Mouse (Mus musculus) forebrain, embryonic 14.5 days (tissue): Measurements from ENCODE around the gene Apba2. TPM values are rescaled to one million over a fixed set of nuclear protein-coding genes. Genes with fewer than 3 reads are reported as not detected.

ENCODE experiments used
- ATAC-seq: fragments of 200-750 bp; cut with Nextera tagmentation; 2 replicates; pipeline ENCODE4 v1.8.0; 2017; ENCODE audit warnings: mild to moderate bottlenecking, moderate library complexity
- DNase-seq: peaks from one replicate; pipeline ENCODE4 v3.0.0-alpha.2; 2015; ENCODE audit warnings: low spot score
- H3K27ac ChIP-seq: fragments of 300-500 bp; sonication (generic); 2 replicates; pipeline ENCODE4 v1.5.1; 2014; ENCODE audit warnings: low read depth, mild to moderate bottlenecking, control low read depth, low read length, moderate library complexity
- H3K27me3 ChIP-seq: fragments of 300-500 bp; sonication (generic); replicated peaks from 2 replicates; pipeline ENCODE4 v1.6.1; 2014; ENCODE audit warnings: low read length, control low read depth, mixed read lengths; ENCODE audit not compliant: control insufficient read depth, insufficient read depth
- H3K36me3 ChIP-seq: fragments of 300-500 bp; sonication (generic); 2 replicates; pipeline ENCODE4 v1.6.1; 2014; ENCODE audit warnings: low read length, control low read depth; ENCODE audit not compliant: control insufficient read depth, insufficient read depth
- H3K4me1 ChIP-seq: fragments of 300-500 bp; sonication (generic); 2 replicates; pipeline ENCODE4 v1.6.1; 2014; ENCODE audit warnings: antibody characterized with exemption, low read length, control low read depth; ENCODE audit not compliant: control insufficient read depth, insufficient read depth
- H3K4me2 ChIP-seq: fragments of 300-500 bp; sonication (generic); 2 replicates; pipeline ENCODE4 v1.6.1; 2014; ENCODE audit warnings: mild to moderate bottlenecking, control low read depth, low read length
- H3K4me3 ChIP-seq: fragments of 300-500 bp; sonication (generic); 2 replicates; pipeline ENCODE4 v1.5.1; 2014; ENCODE audit warnings: low read depth, low read length, control low read depth
- H3K9ac ChIP-seq: fragments of 300-500 bp; sonication (generic); 2 replicates; pipeline ENCODE4 v1.6.1; 2014; ENCODE audit warnings: mild to moderate bottlenecking, low read length, control low read depth, moderate library complexity
- H3K9me3 ChIP-seq: fragments of 300-500 bp; sonication (generic); replicated peaks from 2 replicates; pipeline ENCODE4 v1.6.1; 2016; ENCODE audit warnings: low read length, control low read depth, mixed read lengths; ENCODE audit not compliant: control insufficient read depth
- WGBS: fragments of 180-500 bp; shearing (Covaris S2); extraction: QIAGEN DNeasy Blood & Tissue Kit; methylation state at CpG from one replicate; pipeline ENCODE4 v1.1.7; 2014; 5-methylcytosine and 5-hydroxymethylcytosine counted together
- polyA plus RNA-seq: library from polyadenylated mRNA; unstranded; fragments of >200 nt; fragmentation: Nextera tagmentation; extraction: Ambion mirVana; gene quantifications from 2 replicates; pipeline ENCODE4 v1.2.1, GENCODE M21; 2014

The Apba2 gene
- polyA plus RNA-seq, 1 experiment from 2014 or later = 113 TPM

- Histone ChIP-seq H3K4me1 (no peaks in the 10 kb centered on the region), H3K27me3 (no peaks in the 10 kb centered on the region), H3K9ac (no peak overlapping the region), H3K27ac (no peak overlapping the region), H3K9me3 (no peaks in the 10 kb centered on the region), H3K4me2 (no peak overlapping the region), H3K36me3 (no peaks in the 10 kb centered on the region), H3K4me3 (no peak overlapping the region)
- 88% methylated on average over 5 of the region's 5 CpGs for WGBS
- ATAC-seq (no peak), DNase-seq (no peak)
Observed at GRCm38 (mm10) chr7:64665716-64666298, 164.3 kb downstream of the Apba2 start.

GRCm38 (mm10) chr7:64667959-64668358 lies 166.5 kb downstream of the Apba2 start:
- Histone ChIP-seq H3K27ac (no peak overlapping the region), H3K4me1 (no peaks in the 10 kb centered on the region), H3K9ac (no peak overlapping the region), H3K4me2 (no peak overlapping the region), H3K36me3 (no peaks in the 10 kb centered on the region), H3K27me3 (no peaks in the 10 kb centered on the region), H3K9me3 (no peaks in the 10 kb centered on the region), H3K4me3 (no peak overlapping the region)
- DNase-seq (no peak), ATAC-seq (no peak)
- WGBS = 94% methylated on average over 4 of the region's 4 CpGs

GRCm38 (mm10) chr7:64679771-64680479 lies 178.4 kb downstream of the Apba2 start:
- no peak for DNase-seq
- H3K4me3 ChIP-seq = no peak overlapping the region
- H3K36me3 ChIP-seq = no peaks in the 10 kb centered on the region
- H3K4me2 ChIP-seq = no peak overlapping the region
- no peak overlapping the region for H3K27ac ChIP-seq
- H3K27me3 ChIP-seq = no peaks in the 10 kb centered on the region
- H3K9me3 ChIP-seq = no peaks in the 10 kb centered on the region
- WGBS = 90% methylated on average over 10 of the region's 10 CpGs
- no peaks in the 10 kb centered on the region for H3K4me1 ChIP-seq
- ATAC-seq = no peak; the same call in 1 of the 2 replicates
- H3K9ac ChIP-seq = no peak overlapping the region

GRCm38 (mm10) chr7:64684893-64685292 lies 183.4 kb downstream of the Apba2 start:
- WGBS = 73% methylated on average over 4 of the region's 4 CpGs
- DNase-seq (no peak), ATAC-seq (no peak)
- Histone ChIP-seq H3K27ac (no peak overlapping the region), H3K9me3 (no peaks in the 10 kb centered on the region), H3K4me2 (no peak overlapping the region), H3K36me3 (no peaks in the 10 kb centered on the region), H3K27me3 (no peaks in the 10 kb centered on the region), H3K4me1 (peaks cover 5% of the 10 kb centered on the region; the same call in 1 of the 2 replicates), H3K4me3 (no peak overlapping the region), H3K9ac (no peak overlapping the region)

- DNase-seq (peak; percentile 22), ATAC-seq (peak; percentile 54; the same call in 1 of the 2 replicates)
- Histone ChIP-seq H3K36me3 (no peaks in the 10 kb centered on the region), H3K4me3 (no peak overlapping the region), H3K9ac (no peak overlapping the region; the same call in 1 of the 2 replicates), H3K9me3 (no peaks in the 10 kb centered on the region), H3K27ac (peak overlapping the region; percentile 36; the same call in 1 of the 2 replicates), H3K4me2 (no peak overlapping the region), H3K4me1 (peaks cover 5% of the 10 kb centered on the region; the same call in 1 of the 2 replicates), H3K27me3 (no peaks in the 10 kb centered on the region)
- WGBS = 54% methylated on average over 14 of the region's 14 CpGs
Observed at GRCm38 (mm10) chr7:64688115-64688817, 186.8 kb downstream of the Apba2 start.

- no peaks in the 10 kb centered on the region for H3K9me3 ChIP-seq
- no peak overlapping the region for H3K9ac ChIP-seq
- no peak overlapping the region for H3K4me2 ChIP-seq
- no peak for ATAC-seq
- peaks cover 18% of the 10 kb centered on the region for H3K4me1 ChIP-seq
- no peak overlapping the region for H3K27ac ChIP-seq
- H3K36me3 ChIP-seq = peaks cover 9% of the 10 kb centered on the region; the same call in 1 of the 2 replicates
- H3K27me3 ChIP-seq = no peaks in the 10 kb centered on the region
- no peak overlapping the region for H3K4me3 ChIP-seq
- 93% methylated on average over 2 of the region's 2 CpGs for WGBS
- DNase-seq = no peak
Observed at GRCm38 (mm10) chr7:64691831-64692230, 190.3 kb downstream of the Apba2 start.

GRCm38 (mm10) chr7:64694937-64695336 lies 193.4 kb downstream of the Apba2 start:
- DNase-seq = no peak
- Histone ChIP-seq H3K9ac (no peak overlapping the region), H3K4me1 (peaks cover 27% of the 10 kb centered on the region)

GRCm38 (mm10) chr7:64696521-64697281 lies 195.2 kb downstream of the Apba2 start:
- Histone ChIP-seq H3K27ac (peak overlapping the region; percentile 71), H3K9ac (no peak overlapping the region), H3K4me3 (no peak overlapping the region), H3K36me3 (peaks cover 9% of the 10 kb centered on the region; the same call in 1 of the 2 replicates), H3K27me3 (no peaks in the 10 kb centered on the region), H3K9me3 (no peaks in the 10 kb centered on the region), H3K4me2 (peak overlapping the region; percentile 2; the same call in 1 of the 2 replicates), H3K4me1 (peaks cover 27% of the 10 kb centered on the region)
- peak; percentile 91 for DNase-seq
- peak; percentile 93 for ATAC-seq
- 12% methylated on average over 14 of the region's 14 CpGs for WGBS

More at GRCm38 (mm10) chr7:64694937-64695336, 193.4 kb downstream of the Apba2 start:
- no peaks in the 10 kb centered on the region for H3K27me3 ChIP-seq
- H3K4me2 ChIP-seq = no peak overlapping the region
- H3K4me3 ChIP-seq = no peak overlapping the region
- ATAC-seq = no peak
- H3K36me3 ChIP-seq = peaks cover 9% of the 10 kb centered on the region; the same call in 1 of the 2 replicates
- WGBS = 95% methylated on average over 6 of the region's 6 CpGs
- no peak overlapping the region for H3K27ac ChIP-seq
- no peaks in the 10 kb centered on the region for H3K9me3 ChIP-seq
